Mouse (Mus musculus) bone marrow macrophage, adult 2 months (primary cell): Measurements from ENCODE around the gene Tmem39a.

Source experiments
- CTCF ChIP-seq: IDR thresholded peaks from 2 replicates; pipeline ENCODE4 v1.5.1; 2012; ENCODE audit warnings: low read depth, mild to moderate bottlenecking, low read length, moderate library complexity
- POLR2A ChIP-seq: IDR thresholded peaks from 2 replicates; pipeline ENCODE4 v1.6.1; 2012; ENCODE audit warnings: mild to moderate bottlenecking, low read depth, low read length, borderline replicate concordance

DNA sequence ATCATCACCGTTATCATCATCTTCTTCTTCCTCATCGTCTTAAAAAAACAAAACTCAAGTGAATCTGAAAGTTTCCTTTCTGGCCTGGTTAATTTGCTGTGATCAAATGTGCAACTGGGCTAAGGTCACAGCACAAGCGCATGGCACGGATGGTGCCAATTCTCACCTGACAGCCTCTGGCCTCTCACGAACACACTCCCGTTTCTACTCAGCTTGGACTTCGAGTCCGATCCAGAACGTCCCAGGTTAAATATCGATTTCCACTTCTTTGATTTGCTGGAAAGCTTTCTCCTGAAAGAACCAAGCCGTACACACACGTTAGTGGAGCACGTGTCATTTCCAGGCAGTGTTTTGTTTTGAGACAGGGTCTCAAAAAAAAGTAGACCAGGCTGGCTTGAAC, 59.5 kb downstream of the Tmem39a start:
- TF ChIP-seq CTCF (no peak), POLR2A (no peak)
